ENCODE assay signal across 20 mouse cellular contexts in the genomic region with DNA sequence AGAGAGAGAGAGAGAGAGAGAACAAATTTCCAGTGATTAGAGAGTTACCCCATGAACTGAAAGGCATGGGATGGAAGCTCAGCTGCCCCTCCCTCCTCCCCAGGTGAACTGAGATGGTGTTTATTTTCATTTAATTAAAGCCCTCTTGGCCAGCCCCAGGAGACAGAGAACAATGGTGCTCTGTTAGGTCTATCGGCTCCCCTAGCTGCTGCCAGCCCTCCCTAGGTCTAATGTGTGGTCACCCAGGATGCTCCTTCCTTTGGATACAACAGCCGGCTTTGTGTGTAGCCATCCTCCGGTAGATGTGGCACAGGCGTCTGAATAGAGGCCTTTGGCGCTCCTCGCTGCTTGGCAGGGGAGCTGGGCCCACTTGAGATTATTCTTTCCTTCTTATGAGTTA. TPM values are rescaled to one million over a fixed set of nuclear protein-coding genes. Genes with fewer than 3 reads are reported as not detected.
DNase-seq lines count a peak whose midpoint lies in the region; ATAC-seq and TF ChIP-seq lines count a peak whose summit lies in the region.
"Had no signal": no experiment of that assay in that cellular context is flagged by ENCODE, and none has a peak within 500 bp of the region (broad histone marks: within the 10 kb centered on the region; RNA-seq: fewer than 3 reads in every experiment).

No protein-coding gene starts in this region.

- no peak for TF ChIP-seq POLR2A in lung, adult 2 months (IDR thresholded peaks at IDR 0.05; ENCODE audit: borderline replicate concordance, extremely low read depth, low read depth, low read length)

- H3K4me1 ChIP-seq in hindbrain, embryonic 14.5 days (replicated peaks; ENCODE audit: control insufficient read depth, insufficient read depth, low read length), result peaks cover 10% of the 10 kb centered on the region
- peaks cover 26% of the 10 kb centered on the region for H3K4me1 ChIP-seq in hindbrain, embryonic 10.5 days (replicated peaks)
- H3K4me1 ChIP-seq in lung, adult 2 months (ENCODE audit: control insufficient read depth, insufficient read depth, low read length), result no peaks in the 10 kb centered on the region
- H3K4me1 ChIP-seq in embryonic facial prominence, embryonic 10.5 days, result peaks cover 15% of the 10 kb centered on the region

- no peak overlapping the region for H3K4me2 ChIP-seq in hindbrain, embryonic 14.5 days (replicated peaks)
- H3K4me2 ChIP-seq: forebrain, embryonic 13.5 days; neural tube, embryonic 12.5 days; stomach, embryonic 15.5 days had no signal

- no peak overlapping the region for H3K9ac ChIP-seq in hindbrain, embryonic 14.5 days
- H3K9ac ChIP-seq: forebrain, embryonic 13.5 days; neural tube, embryonic 12.5 days; stomach, embryonic 15.5 days had no signal

- no peaks in the 10 kb centered on the region for H3K36me3 ChIP-seq in hindbrain, embryonic 14.5 days (replicated peaks; ENCODE audit: control insufficient read depth, insufficient read depth)
- no peaks in the 10 kb centered on the region for H3K36me3 ChIP-seq in hindbrain, embryonic 10.5 days
- no peaks in the 10 kb centered on the region for H3K36me3 ChIP-seq in embryonic facial prominence, embryonic 10.5 days (replicated peaks)
- H3K36me3 ChIP-seq: heart, embryonic 10.5 days; limb, embryonic 10.5 days; neural tube, embryonic 12.5 days; stomach, embryonic 15.5 days had no signal

- H3K4me3 ChIP-seq in hindbrain, embryonic 14.5 days (replicated peaks; ENCODE audit: low read length), result no peak overlapping the region
- no peak overlapping the region for H3K4me3 ChIP-seq in hindbrain, embryonic 10.5 days
- no peak overlapping the region for H3K4me3 ChIP-seq in lung, adult 2 months (replicated peaks; ENCODE audit: extremely low read depth, low read depth, low read length)
- H3K4me3 ChIP-seq in embryonic facial prominence, embryonic 10.5 days, result no peak overlapping the region
- H3K4me3 ChIP-seq: forebrain, embryonic 13.5 days; heart, embryonic 10.5 days; limb, embryonic 10.5 days; neural tube, embryonic 12.5 days; stomach, embryonic 15.5 days had no signal

- no peak overlapping the region for H3K27ac ChIP-seq in hindbrain, embryonic 14.5 days
- H3K27ac ChIP-seq in hindbrain, embryonic 10.5 days, result no peak overlapping the region
- no peak overlapping the region for H3K27ac ChIP-seq in embryonic facial prominence, embryonic 10.5 days (replicated peaks)
- H3K27ac ChIP-seq: heart, embryonic 10.5 days; kidney, postnatal 0 days; limb, embryonic 10.5 days; neural tube, embryonic 12.5 days; stomach, embryonic 15.5 days had no signal

- DNase-seq in hindbrain, embryonic 14.5 days (ENCODE audit: low spot score), result no peak
- DNase-seq in hindbrain, embryonic 10.5 days (ENCODE audit: low spot score), result no peak
- peak; percentile 15 for DNase-seq in lung, postnatal 36 days
- no peak for DNase-seq in lung, adult 2 months
- DNase-seq in embryonic facial prominence, embryonic 10.5 days (ENCODE audit: low spot score), result peak; percentile 26
- peak; percentile 43 for DNase-seq in testis, postnatal 10 days (ENCODE audit: low spot score)
- DNase-seq in layer of hippocampus, adult 18-20 months (ENCODE audit: low spot score in 2 of 2), result no peak
- DNase-seq: adrenal gland, postnatal 14 days; cerebellum, adult 9-10 months; heart, postnatal 4 days; kidney, adult 18-20 months; midbrain, embryonic 14.5 days; thymus, adult 2 months; thymus, postnatal 4 days had no signal

- WGBS in hindbrain, embryonic 14.5 days, result 35% methylated on average over 6 of the region's 6 CpGs
- 29% methylated on average over 6 of the region's 6 CpGs for WGBS in hindbrain, embryonic 10.5 days
- WGBS in lung, adult 2 months, result 59% methylated on average over 6 of the region's 6 CpGs
- WGBS in embryonic facial prominence, embryonic 10.5 days, result 19% methylated on average over 6 of the region's 6 CpGs

- no peaks in the 10 kb centered on the region for H3K27me3 ChIP-seq in hindbrain, embryonic 14.5 days (ENCODE audit: control insufficient read depth, insufficient read depth, low read length)
- peaks cover 19% of the 10 kb centered on the region for H3K27me3 ChIP-seq in hindbrain, embryonic 10.5 days (ENCODE audit: insufficient read depth, poor library complexity, severe bottlenecking)
- H3K27me3 ChIP-seq in embryonic facial prominence, embryonic 10.5 days (replicated peaks; ENCODE audit: low read depth, poor library complexity, severe bottlenecking), result peaks cover 31% of the 10 kb centered on the region
- H3K27me3 ChIP-seq: neural tube, embryonic 12.5 days; stomach, embryonic 15.5 days had no signal

- peak; percentile 40; the same call in 1 of the 2 replicates for ATAC-seq in hindbrain, embryonic 14.5 days (ENCODE audit: low FRiP score)
- ATAC-seq: forebrain, embryonic 13.5 days had no signal

- H3K9me3 ChIP-seq in hindbrain, embryonic 14.5 days (ENCODE audit: control insufficient read depth, low read length), result no peaks in the 10 kb centered on the region
- no peaks in the 10 kb centered on the region for H3K9me3 ChIP-seq in hindbrain, embryonic 10.5 days
- no peaks in the 10 kb centered on the region for H3K9me3 ChIP-seq in embryonic facial prominence, embryonic 10.5 days
- H3K9me3 ChIP-seq: forebrain, embryonic 13.5 days; heart, embryonic 10.5 days; limb, embryonic 10.5 days; neural tube, embryonic 12.5 days; stomach, embryonic 15.5 days had no signal

- no peak for TF ChIP-seq CTCF in lung, adult 2 months (IDR thresholded peaks at IDR 0.05; ENCODE audit: insufficient read depth, low read length)

RNA-seq across cellular contexts. Expression of gene Arl4c, which starts 5.5 kb away (rescaled TPM):
- 23.0 and 26.2 TPM in 2 replicates for polyA plus RNA-seq in hindbrain, embryonic 14.5 days (2014; fragmentation: Nextera tagmentation; extraction: Ambion mirVana)
- 18.5 and 22.2 TPM in 2 replicates for polyA plus RNA-seq in hindbrain, embryonic 10.5 days (2016; fragmentation: Nextera tagmentation; extraction: Ambion mirVana)
- 17.6 and 22.1 TPM in 2 replicates for polyA plus RNA-seq in lung, adult 2 months (2012; rRNA removed)
- polyA plus RNA-seq in embryonic facial prominence, embryonic 10.5 days (2016; fragmentation: Nextera tagmentation; extraction: Ambion mirVana), result 14.8 and 15.4 TPM in 2 replicates
- 10 to 100 TPM; 25.2 to 28.2 TPM for total RNA-seq in layer of hippocampus, adult 18-20 months (2021)

Comparison
In these comparisons a context has a peak if more than half of its experiments do, and no peak if none do; other contexts are left out.
1. DNase-seq: peak in lung, postnatal 36 days (single experiment), embryonic facial prominence, embryonic 10.5 days (single experiment) and testis, postnatal 10 days (single experiment); none in hindbrain, embryonic 14.5 days (single experiment), hindbrain, embryonic 10.5 days (single experiment), lung, adult 2 months (single experiment) and layer of hippocampus, adult 18-20 months (0 of 2).